Mouse (Mus musculus) kidney, adult 18-20 months (tissue): ENCODE measurements at regions not wholly inside any gene's neighbourhood (a gene's known extent, or its start where the extent isn't known, plus 50 kb on each side); places are given as distances from the start of the nearest gene placed in this dataset.

Experiments
- DNase-seq: peaks from one replicate; pipeline ENCODE4 v3.0.0; 2021

GRCm38 (mm10) chr3:61268453-61269335 is 92.7 kb upstream of the Rap2b start:
- DNase-seq = peak; percentile 30

GRCm38 (mm10) chr3:61285924-61286520 is 75.4 kb upstream of the Rap2b start:
- DNase-seq = no peak

DNA sequence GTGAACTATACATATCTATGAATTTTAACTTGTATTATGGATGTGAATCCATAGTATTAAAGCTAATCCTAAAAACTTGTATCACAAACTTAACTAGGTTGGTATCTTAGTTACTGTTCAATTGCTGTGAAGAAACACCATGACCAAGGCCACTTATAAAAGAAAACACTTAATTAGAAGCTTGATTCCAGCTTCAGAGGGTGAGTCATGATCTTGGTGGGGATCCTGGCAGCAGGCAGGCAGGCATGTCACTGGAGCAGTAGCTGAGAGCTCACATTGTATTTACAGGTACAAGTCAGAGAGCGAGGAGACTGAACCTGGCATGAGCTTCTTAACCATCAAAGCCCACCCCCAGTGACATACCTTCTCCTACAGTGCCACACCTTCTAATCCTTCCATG is 73.2 kb upstream of the Rap2b start:
- DNase-seq = no peak

DNA sequence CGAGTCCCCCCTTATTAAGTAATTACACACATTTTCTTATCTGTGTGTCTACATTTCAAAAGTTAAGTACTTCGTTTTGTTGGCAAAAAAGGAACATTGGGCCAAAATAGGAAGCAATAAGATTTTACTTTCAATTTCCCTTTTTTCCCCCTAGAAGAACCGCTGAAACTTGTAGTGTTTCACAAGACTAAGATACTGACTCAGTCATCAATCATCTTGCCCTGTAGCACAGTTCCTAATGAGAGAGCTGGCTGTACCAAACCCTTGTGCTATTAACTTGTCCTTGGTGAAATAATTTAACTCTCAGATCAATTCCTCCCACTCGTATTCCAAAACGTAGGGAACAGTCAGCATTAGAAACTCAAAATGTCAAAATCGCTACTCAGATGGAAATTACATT is 66.6 kb upstream of the Rap2b start:
- DNase-seq = no peak

- no peak for DNase-seq
These were observed 64.1 kb upstream of the Rap2b start for GRCm38 (mm10) chr3:61297290-61297689.

- DNase-seq = no peak
These were observed 59.2 kb upstream of the Rap2b start for GRCm38 (mm10) chr3:61302214-61302613.

DNA sequence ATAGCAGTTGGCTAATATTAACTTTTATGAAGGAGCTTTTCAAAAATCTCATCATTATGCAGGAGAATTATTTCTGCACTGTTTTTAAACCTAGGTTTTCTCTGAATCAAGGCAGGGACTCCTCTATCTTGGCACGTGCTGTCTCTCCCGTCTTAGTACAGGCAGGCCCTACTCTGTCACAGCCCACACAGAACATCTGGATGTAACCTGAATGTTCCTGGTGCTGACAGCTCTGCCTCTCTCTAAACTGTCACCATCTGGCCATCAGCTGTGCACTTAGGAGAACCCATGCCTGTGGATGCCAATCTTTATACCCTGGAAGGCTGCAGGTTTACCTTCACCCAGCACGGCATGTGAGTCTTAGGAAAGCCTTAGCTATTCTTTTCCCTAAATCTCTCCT is 58.0 kb upstream of the Rap2b start:
- no peak for DNase-seq

- DNase-seq = no peak
These were observed 55.1 kb upstream of the Rap2b start for GRCm38 (mm10) chr3:61306306-61306705.

DNA sequence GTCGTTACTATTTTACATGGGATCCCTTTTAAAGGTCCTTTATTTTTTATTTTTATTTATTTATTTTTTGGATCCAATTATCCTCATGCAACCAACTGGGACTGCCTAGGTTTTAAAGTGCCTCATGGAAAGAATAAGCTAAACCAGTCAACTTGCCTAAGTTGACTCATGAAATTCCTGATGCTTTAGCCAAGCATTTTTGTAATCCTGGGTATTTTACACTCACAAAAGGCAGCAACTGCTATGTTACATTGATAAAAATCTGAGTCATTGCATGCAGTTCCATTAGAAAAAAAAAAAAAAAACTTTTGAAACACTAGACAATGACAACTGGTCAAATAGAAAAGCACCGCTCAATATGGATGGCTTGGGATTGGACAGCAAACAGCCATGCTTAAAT is 52.7 kb upstream of the Rap2b start:
- DNase-seq = no peak

DNA sequence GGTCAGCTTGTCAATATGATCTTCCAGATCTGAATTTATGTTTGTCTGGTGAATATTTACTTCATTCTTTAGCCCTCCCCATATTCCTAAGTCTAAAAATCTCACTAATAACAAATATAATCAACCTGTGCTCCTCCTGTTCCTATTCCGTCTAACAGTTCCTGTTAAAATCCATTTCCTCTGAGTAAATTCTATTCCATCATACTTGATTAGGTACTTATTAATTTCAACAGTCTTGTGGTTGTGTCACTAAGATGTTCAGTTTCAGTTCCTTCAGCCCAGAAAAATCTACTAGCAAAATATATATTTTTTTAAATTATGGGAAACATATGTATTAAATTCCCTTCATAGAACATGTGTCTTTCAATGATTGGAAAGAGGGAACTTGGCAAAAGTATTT is 52.2 kb upstream of the Rap2b start:
- no peak for DNase-seq
